Mouse (Mus musculus) layer of hippocampus, postnatal 14 days (tissue): ENCODE data around the gene Hmgcl. TPM values are rescaled to one million over a fixed set of nuclear protein-coding genes. Genes with fewer than 3 reads are reported as not detected.
A peak's percentile ranks its signal among the peaks of the same experiment; 100 is the strongest.
"Not testable (repeated sequence)": the region's sequence is repeated elsewhere in the genome, so short reads cannot be mapped to it uniquely, and the experiment has no call there.

Experiments used
- DNase-seq, 2 experiments: peaks; one replicate each; pipeline ENCODE4 v3.0.0; 2021 to 2022; ENCODE audit warnings: low spot score in 2 of 2, mixed read lengths in 1 of 2
- total RNA-seq, 2 experiments: library from RNA; stranded (reverse); gene quantifications; 2 replicates each; pipeline ENCODE4 v1.2.3; 2021

The Hmgcl gene
- total RNA-seq, 2 experiments from 2014 or later: 31.3 to 35.0 TPM

- DNase-seq: no peak
Measured at GRCm38 (mm10) chr4:135955886-135956285, 9.6 kb downstream of the Hmgcl start.

GRCm38 (mm10) chr4:135958354-135958753 is 12.1 kb downstream of the Hmgcl start:
- DNase-seq: no peak

GRCm38 (mm10) chr4:135960717-135961116 is 14.5 kb downstream of the Hmgcl start:
- peak; percentile 73 for DNase-seq

GRCm38 (mm10) chr4:135961709-135962108 is 15.5 kb downstream of the Hmgcl start:
- no peak for DNase-seq

GRCm38 (mm10) chr4:135962198-135962597 is 15.9 kb downstream of the Hmgcl start:
- DNase-seq: no peak

- no peak for DNase-seq
Measured at GRCm38 (mm10) chr4:135962946-135963345, 16.7 kb downstream of the Hmgcl start.

GRCm38 (mm10) chr4:135963457-135964193 is 17.4 kb downstream of the Hmgcl start, which contains the start of gene Gale:
Gene Gale, plus strand, starts transcription at chr4:135963727.
- peak; percentile 88 to 94 for DNase-seq

GRCm38 (mm10) chr4:135964426-135964825 is 18.2 kb downstream of the Hmgcl start:
- DNase-seq: no peak

GRCm38 (mm10) chr4:135965113-135965512 is 18.9 kb downstream of the Hmgcl start:
- DNase-seq: no peak

- no peak for DNase-seq
Measured at GRCm38 (mm10) chr4:135966283-135966682, 20.0 kb downstream of the Hmgcl start.

- no peak for DNase-seq
Measured at GRCm38 (mm10) chr4:135967086-135967760, 21.0 kb downstream of the Hmgcl start.

- DNase-seq: no peak
Measured at GRCm38 (mm10) chr4:135968271-135968869, 22.1 kb downstream of the Hmgcl start.

- no peak for DNase-seq
Measured at GRCm38 (mm10) chr4:135969070-135969750, 23.0 kb downstream of the Hmgcl start.

- DNase-seq: no peak
Measured at GRCm38 (mm10) chr4:135970585-135970984, 24.3 kb downstream of the Hmgcl start.

- no peak for DNase-seq
Measured at GRCm38 (mm10) chr4:135971805-135972555, 25.7 kb downstream of the Hmgcl start.

GRCm38 (mm10) chr4:135972556-135972906 is 26.3 kb downstream of the Hmgcl start, which contains the start of gene Lypla2:
Gene Lypla2, minus strand, starts transcription at chr4:135972626.
- DNase-seq: peak; percentile 87 to 91

- no peak for DNase-seq
Measured at GRCm38 (mm10) chr4:135972911-135973811, 26.9 kb downstream of the Hmgcl start.

GRCm38 (mm10) chr4:135976146-135976545 is 29.9 kb downstream of the Hmgcl start:
- DNase-seq: no peak

GRCm38 (mm10) chr4:135980223-135980622 is 34.0 kb downstream of the Hmgcl start:
- DNase-seq: not testable (repeated sequence)
